Mouse (Mus musculus) CH12.LX (cell line): ENCODE measurements at regions not wholly inside any gene's neighbourhood (a gene's known extent, or its start where the extent isn't known, plus 50 kb on each side); places are given as distances from the start of the nearest gene placed in this dataset.

Source experiments
- DNase-seq: peaks from one replicate; pipeline ENCODE4 v3.0.0-alpha.2; 2013; ENCODE audit errors: extremely low read depth
- H3K27ac ChIP-seq: 2 replicates; pipeline ENCODE4 v1.5.1; 2012; ENCODE audit warnings: low read depth, mild to moderate bottlenecking, control low read depth, moderate library complexity; ENCODE audit not compliant: insufficient read depth
- H3K27me3 ChIP-seq: replicated peaks from 2 replicates; pipeline ENCODE3; 2012; ENCODE audit warnings: inconsistent platforms
- H3K36me3 ChIP-seq, 2 experiments: replicated peaks in 1 of 2; 2 replicates each; pipeline versions ENCODE3 to v1.6.1; 2012; ENCODE audit warnings: inconsistent platforms in 1 of 2, low read length in 1 of 2, mild to moderate bottlenecking in 1 of 2, mixed read lengths in 1 of 2, moderate library complexity in 1 of 2; ENCODE audit not compliant: control insufficient read depth in 1 of 2, insufficient read depth in 1 of 2
- H3K4me1 ChIP-seq, 2 experiments: 2 replicates each; pipeline ENCODE4 v1.6.1; 2012; ENCODE audit warnings: inconsistent platforms in 1 of 2, moderate library complexity in 1 of 2; ENCODE audit not compliant: insufficient read depth in 2 of 2, control insufficient read depth in 1 of 2
- H3K4me2 ChIP-seq: 2 replicates; pipeline ENCODE4 v1.6.1; 2012; ENCODE audit warnings: low read depth, mild to moderate bottlenecking, control low read depth; ENCODE audit not compliant: poor library complexity, insufficient read depth, severe bottlenecking
- H3K4me3 ChIP-seq, 3 experiments: fragments of 150-350 bp in 1 of 3; sonication (generic) in 1 of 3; replicated peaks in 1 of 3; 2 replicates each; pipeline versions ENCODE3 to v1.5.1; 2011 to 2012; ENCODE audit warnings: low read depth in 2 of 3, low read length in 2 of 3, mild to moderate bottlenecking in 2 of 3, moderate library complexity in 2 of 3, control low read depth in 1 of 3, improper control_type of control experiment in 1 of 3, inconsistent platforms in 1 of 3, mixed read lengths in 1 of 3; ENCODE audit not compliant: poor library complexity in 1 of 3
- H3K79me2 ChIP-seq: replicated peaks from 2 replicates; pipeline ENCODE4 v1.6.1; 2012; ENCODE audit warnings: mild to moderate bottlenecking, moderate library complexity; ENCODE audit not compliant: control insufficient read depth, poor library complexity, insufficient read depth, severe bottlenecking; ENCODE audit errors: extremely low read depth
- H3K9ac ChIP-seq: 2 replicates; pipeline ENCODE4 v1.6.1; 2012; ENCODE audit warnings: low read depth, mild to moderate bottlenecking, control low read depth, moderate library complexity; ENCODE audit not compliant: insufficient read depth
- H3K9me3 ChIP-seq: replicated peaks from 2 replicates; pipeline ENCODE3; 2012; ENCODE audit warnings: low read length, inconsistent platforms, mixed read lengths
- BHLHE40 ChIP-seq: IDR thresholded peaks from 2 replicates; pipeline ENCODE4 v1.6.1; 2011; ENCODE audit warnings: mild to moderate bottlenecking, low read depth, low read length, improper control_type of control experiment
- CHD1 ChIP-seq: IDR thresholded peaks from 2 replicates; pipeline ENCODE4 v1.6.1; 2012; ENCODE audit warnings: low read depth, low read length, improper control_type of control experiment, inconsistent platforms
- E2F4 ChIP-seq: IDR thresholded peaks from 2 replicates; pipeline ENCODE4 v1.6.1; 2011; ENCODE audit warnings: low read depth, low read length, improper control_type of control experiment; ENCODE audit not compliant: insufficient replicate concordance
- ELF1 ChIP-seq: IDR thresholded peaks from 2 replicates; pipeline ENCODE4 v1.6.1; 2014; ENCODE audit warnings: low read depth, mild to moderate bottlenecking, inconsistent platforms, low read length, improper control_type of control experiment
- ETS1 ChIP-seq: conservative IDR thresholded peaks from 2 replicates; pipeline ENCODE4 v1.6.1; 2012; ENCODE audit warnings: low read depth, mild to moderate bottlenecking, inconsistent platforms, low read length, improper control_type of control experiment, moderate library complexity
- IRF4 ChIP-seq: IDR thresholded peaks from 2 replicates; pipeline ENCODE4 v1.6.1; 2014; ENCODE audit warnings: low read depth, mild to moderate bottlenecking, inconsistent platforms, low read length, improper control_type of control experiment
- JUND ChIP-seq: conservative IDR thresholded peaks from 2 replicates; pipeline ENCODE4 v1.6.1; 2011; ENCODE audit warnings: low read depth, low read length, improper control_type of control experiment
- KAT2A ChIP-seq: IDR thresholded peaks from 2 replicates; pipeline ENCODE4 v1.6.1; 2012; ENCODE audit warnings: low read length, improper control_type of control experiment, inconsistent platforms; ENCODE audit not compliant: insufficient replicate concordance
- MAX ChIP-seq: IDR thresholded peaks from 2 replicates; pipeline ENCODE4 v1.6.1; 2011; ENCODE audit warnings: low read length, improper control_type of control experiment
- MEF2A ChIP-seq: IDR thresholded peaks from 2 replicates; pipeline ENCODE4 v1.6.1; 2014; ENCODE audit warnings: low read depth, mild to moderate bottlenecking, inconsistent platforms, low read length, improper control_type of control experiment, borderline replicate concordance
- NELFE ChIP-seq: IDR thresholded peaks from 2 replicates; pipeline ENCODE4 v1.6.1; 2011; ENCODE audit warnings: low read depth, low read length, improper control_type of control experiment
- NRF1 ChIP-seq: IDR thresholded peaks from 2 replicates; pipeline ENCODE4 v1.6.1; 2014; ENCODE audit warnings: low read depth, mild to moderate bottlenecking, inconsistent platforms, low read length, improper control_type of control experiment, moderate library complexity
- POLR2A ChIP-seq: IDR thresholded peaks from 2 replicates; pipeline ENCODE4 v1.6.1; 2011; ENCODE audit warnings: low read depth, mild to moderate bottlenecking, improper control_type of control experiment, low read length
- RCOR1 ChIP-seq: conservative IDR thresholded peaks from 2 replicates; pipeline ENCODE4 v1.6.1; 2012; ENCODE audit warnings: low read depth, mild to moderate bottlenecking, inconsistent platforms, low read length, improper control_type of control experiment
- UBTF ChIP-seq: IDR thresholded peaks from 2 replicates; pipeline ENCODE4 v1.6.1; 2012; ENCODE audit warnings: low read depth, mild to moderate bottlenecking, inconsistent platforms, low read length, improper control_type of control experiment, moderate library complexity
- USF1 ChIP-seq: IDR thresholded peaks from 2 replicates; pipeline ENCODE4 v1.6.1; 2014; ENCODE audit warnings: low read depth, mild to moderate bottlenecking, inconsistent platforms, low read length, improper control_type of control experiment
- USF2 ChIP-seq: conservative IDR thresholded peaks from 2 replicates; pipeline ENCODE4 v1.6.1; 2011; ENCODE audit warnings: low read depth, low read length, improper control_type of control experiment
- ZKSCAN1 ChIP-seq: IDR thresholded peaks from 2 replicates; pipeline ENCODE4 v1.6.1; 2012; ENCODE audit warnings: low read depth, inconsistent platforms, low read length, improper control_type of control experiment, borderline replicate concordance
- ZMIZ1 ChIP-seq: IDR thresholded peaks from 2 replicates; pipeline ENCODE4 v1.6.1; 2012; ENCODE audit warnings: low read depth, mild to moderate bottlenecking, inconsistent platforms, low read length, improper control_type of control experiment
- ZNF384 ChIP-seq: IDR thresholded peaks from 2 replicates; pipeline ENCODE4 v1.6.1; 2012; ENCODE audit warnings: low read depth, low read length, improper control_type of control experiment, inconsistent platforms
- dilution Hi-C: fragments of 300-500 bp; cut with MboI; formaldehyde crosslinking; loops from 2 replicates; pipeline ENCODE4 v1.14.3; 2020; ENCODE audit warnings: low sequenced_read_pairs; ENCODE audit not compliant: extremely low pct_unique_long_range_greater_than_20kb, extremely low pct_ligation_motif_present
- in situ Hi-C: fragments of 300-500 bp; cut with MboI; formaldehyde crosslinking; loops from 3 replicates; pipeline ENCODE4 v1.14.3; 2019; ENCODE audit warnings: low sequenced_read_pairs, low pct_ligation_motif_present, low pct_unique_long_range_greater_than_20kb, mixed read lengths

GRCm38 (mm10) chr15:52433639-52434038 is 1451.1 kb upstream of the Gm7489 start:
- in situ Hi-C loops, result no loop called here
- no peak overlapping the region for H3K27ac ChIP-seq
- TF ChIP-seq RCOR1, result no peak
- no peak for TF ChIP-seq MAX
- TF ChIP-seq NELFE, result no peak
- TF ChIP-seq ZMIZ1, result no peak
- no peak for TF ChIP-seq E2F4
- TF ChIP-seq ZNF384, result no peak
- no peak for TF ChIP-seq KAT2A
- TF ChIP-seq USF2, result no peak
- DNase-seq, result no peak
- H3K27me3 ChIP-seq, result no peaks in the 10 kb centered on the region
- no peaks in the 10 kb centered on the region for H3K36me3 ChIP-seq
- no peak overlapping the region for H3K9ac ChIP-seq
- H3K9me3 ChIP-seq, result no peaks in the 10 kb centered on the region
- H3K79me2 ChIP-seq, result no peaks in the 10 kb centered on the region
- peaks cover 2 to 19% of the 10 kb centered on the region in 2 experiments; a peak in 3 of 4 replicates for H3K4me1 ChIP-seq
- dilution Hi-C loops, result no loop called here
- H3K4me2 ChIP-seq, result no peak overlapping the region
- H3K4me3 ChIP-seq, result no peak overlapping the region

GRCm38 (mm10) chr15:52438403-52438802 is 1446.3 kb upstream of the Gm7489 start:
- H3K4me3 ChIP-seq, result no peak overlapping the region
- H3K27ac ChIP-seq, result no peak overlapping the region
- TF ChIP-seq IRF4, result no peak
- no peak for TF ChIP-seq NRF1
- TF ChIP-seq RCOR1, result no peak
- no peak for TF ChIP-seq POLR2A
- TF ChIP-seq BHLHE40, result no peak
- no peak for TF ChIP-seq UBTF
- TF ChIP-seq USF1, result no peak
- TF ChIP-seq ELF1, result no peak
- TF ChIP-seq CHD1, result no peak
- TF ChIP-seq ZKSCAN1, result no peak
- no peak for TF ChIP-seq ETS1
- TF ChIP-seq MEF2A, result no peak
- TF ChIP-seq JUND, result no peak
- no peak for TF ChIP-seq KAT2A
- H3K27me3 ChIP-seq, result no peaks in the 10 kb centered on the region
- dilution Hi-C loops, result no loop called here
- H3K79me2 ChIP-seq, result no peaks in the 10 kb centered on the region
- H3K4me2 ChIP-seq, result no peak overlapping the region
- DNase-seq, result no peak
- H3K9ac ChIP-seq, result no peak overlapping the region
- H3K36me3 ChIP-seq, result no peaks in the 10 kb centered on the region
- in situ Hi-C loops, result no loop called here
- no peaks in the 10 kb centered on the region for H3K9me3 ChIP-seq
- H3K4me1 ChIP-seq, result no peaks in the 10 kb centered on the region
